In genomic region chr10:130566426-130566825, GRCm38 (mm10) we compare ENCODE assay signal across 7 mouse cellular contexts.
DNase-seq lines count a peak whose midpoint lies in the region; TF ChIP-seq lines count a peak whose summit lies in the region.
"Not testable (repeated sequence)": the region's sequence is repeated elsewhere in the genome, so short reads cannot be mapped to it uniquely, and the experiment has no call there.

No protein-coding gene starts in this region.

- not testable (repeated sequence) for H3ac ChIP-seq in C2C12 (ENCODE audit: control insufficient read depth, insufficient read length, low read depth); myocyte (ENCODE audit: control insufficient read depth, insufficient read length)

- DNase-seq in 3T3-L1 (ENCODE audit: low read depth, low spot score) = peak; percentile 80
- DNase-seq in NIH3T3 (ENCODE audit: low read depth) = peak; percentile 54
- peak; percentile 60 for DNase-seq in adrenal gland, adult 2 months
- peak; percentile 15 for DNase-seq in adrenal gland, postnatal 10 days
- peak; percentile 29 to 38 for DNase-seq in adrenal gland, postnatal 36 days

- not testable (repeated sequence) for TF ChIP-seq CTCF in C2C12 (IDR thresholded peaks at IDR 0.05; ENCODE audit: control insufficient read depth, insufficient read depth, insufficient read length)

- not testable (repeated sequence) for H3K4me2 ChIP-seq in myocyte (ENCODE audit: low read depth)

- not testable (repeated sequence) for H3K27me3 ChIP-seq in C2C12 (ENCODE audit: control insufficient read depth, insufficient read depth, insufficient read length); myocyte (ENCODE audit: control insufficient read depth, insufficient read depth, insufficient read length)

- not testable (repeated sequence) for H3K36me3 ChIP-seq in C2C12 (ENCODE audit: control insufficient read depth, insufficient read depth); myocyte (ENCODE audit: control insufficient read depth, insufficient read depth)

- H3K79me3 ChIP-seq in C2C12 (ENCODE audit: low read depth) = not testable (repeated sequence)

- not testable (repeated sequence) for TF ChIP-seq POLR2A in myocyte (IDR thresholded peaks at IDR 0.05; ENCODE audit: insufficient read length, low read depth)

- not testable (repeated sequence) for H3K79me2 ChIP-seq in C2C12 (ENCODE audit: control insufficient read depth, insufficient read depth); myocyte (ENCODE audit: control insufficient read depth, insufficient read depth)

- not testable (repeated sequence) for H3K4me3 ChIP-seq in C2C12 (ENCODE audit: insufficient read depth, poor library complexity, severe bottlenecking); myocyte

TF ChIP-seq in C2C12, 6 proteins besides CTCF, POLR2A, EP300 and RAD21:
- TF ChIP-seq USF1 (IDR thresholded peaks at IDR 0.05; ENCODE audit: low read depth) (peak; percentile 61), FOSL1 (IDR thresholded peaks at IDR 0.05; ENCODE audit: insufficient read depth, low read length, poor library complexity, severe bottlenecking) (peak; percentile 50)

TF ChIP-seq in myocyte, 11 proteins besides CTCF, POLR2A, EP300 and RAD21:
- peak; percentile 42 for TF ChIP-seq USF1 (IDR thresholded peaks at IDR 0.05; ENCODE audit: low read depth)

Comparison
In these comparisons a context has a peak if more than half of its experiments do, and no peak if none do; other contexts are left out.
1. DNase-seq: peak in every context shown above with its lines; median percentile 80 in 3T3-L1; 60 in adrenal gland, adult 2 months; 54 in NIH3T3; 34 in adrenal gland, postnatal 36 days; 15 in adrenal gland, postnatal 10 days.